Mouse (Mus musculus) urinary bladder, adult 2 months (tissue): ENCODE results near the gene Klhdc8a. TPM values are rescaled to one million over a fixed set of nuclear protein-coding genes. Genes with fewer than 3 reads are reported as not detected.
"Not testable (repeated sequence)": the region's sequence is repeated elsewhere in the genome, so short reads cannot be mapped to it uniquely, and the experiment has no call there.

ENCODE experiments used
- DNase-seq: peaks from one replicate; pipeline ENCODE4 v3.0.0; 2022; ENCODE audit warnings: low spot score
- polyA plus RNA-seq: library from polyadenylated mRNA; depleted of rRNA; stranded (reverse); fragments of >200 nt; gene quantifications from 2 replicates; pipeline ENCODE4 v1.2.3, GENCODE M21; 2012; rRNA removed

The Klhdc8a gene
- polyA plus RNA-seq, 1 experiment: 1.2 TPM

GRCm38 (mm10) chr1:132343656-132344055 is 45.2 kb downstream of the Klhdc8a start:
- no peak for DNase-seq

GRCm38 (mm10) chr1:132345514-132345913 is 47.1 kb downstream of the Klhdc8a start:
- DNase-seq: no peak

DNA sequence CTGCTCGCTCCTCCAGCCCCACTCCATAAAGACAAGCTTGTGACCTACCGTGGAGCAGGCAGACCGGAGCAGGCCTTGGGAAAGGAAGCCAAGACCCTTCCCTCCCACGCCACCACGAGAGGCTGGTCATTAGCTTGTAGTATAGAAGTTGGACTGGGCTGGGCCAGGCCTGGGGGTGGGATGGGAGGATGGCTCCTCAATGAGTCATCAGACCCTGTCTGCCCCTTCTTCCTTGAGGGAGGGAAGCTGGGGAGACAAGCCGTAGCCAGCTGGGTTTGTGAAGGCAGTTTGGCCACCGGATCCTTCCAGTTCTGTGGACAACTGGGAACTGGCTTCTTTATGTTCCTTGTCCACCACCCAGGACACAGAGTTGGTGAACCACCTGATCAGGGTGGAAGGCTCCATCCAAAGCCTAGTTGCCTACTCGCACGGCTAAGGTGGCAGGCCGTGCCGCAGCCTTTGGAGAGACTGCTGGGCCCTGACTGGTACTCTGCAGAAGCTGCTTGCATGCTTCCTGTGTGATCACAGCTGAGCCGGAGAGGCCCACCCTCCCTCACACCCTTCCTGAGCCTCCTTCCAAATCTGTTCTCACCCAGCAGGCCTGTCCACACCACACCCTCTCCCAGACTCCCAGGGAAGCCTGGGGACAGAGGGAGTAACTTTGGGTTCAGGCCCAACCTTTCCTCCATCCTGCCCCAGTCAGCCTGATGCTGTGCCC is 47.9 kb downstream of the Klhdc8a start:
- no peak for DNase-seq

GRCm38 (mm10) chr1:132346951-132347350 is 48.5 kb downstream of the Klhdc8a start:
- DNase-seq: no peak

DNA sequence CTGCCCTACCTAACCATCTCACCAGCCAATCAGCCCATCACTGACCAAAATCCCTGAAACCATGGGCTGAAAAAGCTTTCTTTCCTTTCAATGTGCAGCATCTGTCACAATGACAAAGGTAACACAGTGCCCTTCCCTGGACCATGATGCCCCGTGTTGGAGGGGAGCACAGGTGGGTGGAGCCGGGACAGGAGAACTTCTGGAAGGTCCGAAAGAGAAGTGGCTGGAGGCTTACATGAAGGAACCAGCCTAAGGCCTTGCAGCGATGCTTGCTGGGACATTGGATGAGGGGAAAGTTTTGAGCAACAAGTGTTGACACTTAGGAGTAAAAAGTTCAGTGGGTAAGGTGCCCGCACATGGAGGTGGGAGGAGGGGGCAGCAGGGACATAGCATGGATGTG is 50.0 kb downstream of the Klhdc8a start:
- no peak for DNase-seq

DNA sequence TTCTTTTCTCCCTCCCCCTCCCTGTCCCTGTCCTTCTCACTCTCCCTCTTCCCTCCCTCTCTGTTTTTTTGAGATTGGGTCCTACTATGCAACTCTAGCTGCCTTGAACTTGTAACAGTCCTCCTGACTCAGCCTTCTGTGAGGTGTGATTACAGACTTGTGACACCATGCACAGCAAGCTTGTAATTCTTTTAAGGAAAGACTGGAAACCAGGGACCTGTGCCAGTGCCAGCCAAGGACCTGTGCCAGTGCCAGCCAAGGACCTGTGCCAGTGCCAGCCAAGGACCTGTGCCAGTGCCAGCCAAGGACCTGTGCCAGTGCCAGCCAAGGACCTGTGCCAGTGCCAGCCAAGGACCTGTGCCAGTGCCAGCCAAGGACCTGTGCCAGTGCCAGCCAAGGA is 50.6 kb downstream of the Klhdc8a start:
- DNase-seq: not testable (repeated sequence)

DNA sequence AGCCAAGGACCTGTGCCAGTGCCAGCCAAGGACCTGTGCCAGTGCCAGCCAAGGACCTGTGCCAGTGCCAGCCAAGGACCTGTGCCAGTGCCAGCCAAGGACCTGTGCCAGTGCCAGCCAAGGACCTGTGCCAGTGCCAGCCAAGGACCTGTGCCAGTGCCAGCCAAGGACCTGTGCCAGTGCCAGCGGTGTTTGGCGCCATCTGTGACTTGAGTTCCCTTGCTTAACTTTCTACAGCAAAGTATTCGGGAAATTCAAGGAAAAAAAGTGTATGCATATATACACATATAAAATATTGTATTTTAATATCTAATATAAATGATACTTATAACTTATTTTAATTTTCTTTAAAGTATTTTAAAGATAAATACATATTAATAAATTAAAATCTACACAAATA is 51.2 kb downstream of the Klhdc8a start:
- not testable (repeated sequence) for DNase-seq

- DNase-seq: no peak
Measured at GRCm38 (mm10) chr1:132351058-132351457, 52.6 kb downstream of the Klhdc8a start.

GRCm38 (mm10) chr1:132353389-132353788 is 55.0 kb downstream of the Klhdc8a start:
- DNase-seq: no peak

- DNase-seq: no peak
Measured at GRCm38 (mm10) chr1:132354234-132354633, 55.8 kb downstream of the Klhdc8a start.

- no peak for DNase-seq
Measured at GRCm38 (mm10) chr1:132355162-132355601, 56.8 kb downstream of the Klhdc8a start.

GRCm38 (mm10) chr1:132355841-132356242 is 57.4 kb downstream of the Klhdc8a start:
- peak; percentile 63 for DNase-seq

DNA sequence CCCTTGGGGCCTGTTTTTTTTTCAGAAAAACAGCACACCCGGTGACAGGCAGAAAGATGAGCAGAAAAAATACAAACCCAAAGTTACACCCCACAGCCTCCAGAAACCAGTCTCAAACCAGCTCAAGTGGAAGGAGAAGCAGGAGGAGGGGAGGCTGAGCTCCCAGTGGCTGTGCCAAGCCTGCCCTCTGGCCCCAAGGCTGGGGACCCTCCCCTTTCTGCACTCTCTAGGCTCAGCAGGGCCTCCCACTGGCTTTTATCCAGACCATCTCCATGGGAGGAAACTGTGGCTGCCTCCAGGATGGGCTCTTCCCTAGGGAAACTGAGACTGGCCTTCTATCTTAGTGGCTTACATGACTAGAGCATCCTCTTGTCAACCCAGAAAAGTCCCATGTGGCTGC is 58.4 kb downstream of the Klhdc8a start:
- DNase-seq: no peak

Other genes starting within 250 kb of the Klhdc8a start
- gene Mfsd4a, start 230.6 kb upstream of the Klhdc8a start, polyA plus RNA-seq: 35.2 and 43.2 TPM in 2 replicates
- 20.5 and 26.8 TPM in 2 replicates for gene Cdk18, start 158.9 kb upstream of the Klhdc8a start, polyA plus RNA-seq
- gene Lemd1, start 107.2 kb upstream of the Klhdc8a start, polyA plus RNA-seq: 0.23 and 0.32 TPM in 2 replicates
- gene AC124108.1, start 107.2 kb upstream of the Klhdc8a start, polyA plus RNA-seq: 0.15 and 0.21 TPM in 2 replicates
- not detected in 2 replicates for gene Gm10188, start 68.9 kb upstream of the Klhdc8a start, polyA plus RNA-seq
- gene Nuak2, start 17.5 kb downstream of the Klhdc8a start, polyA plus RNA-seq: 3.4 TPM in 2 replicates
- 7.9 and 9.8 TPM in 2 replicates for gene Tmcc2, start 92.7 kb downstream of the Klhdc8a start, polyA plus RNA-seq
- gene Dstyk, start 118.9 kb downstream of the Klhdc8a start, polyA plus RNA-seq: 20.2 and 20.8 TPM in 2 replicates
- 29.5 and 31.6 TPM in 2 replicates for gene Rbbp5, start 178.7 kb downstream of the Klhdc8a start, polyA plus RNA-seq
- gene Tmem81, start 207.6 kb downstream of the Klhdc8a start, polyA plus RNA-seq: 6.3 and 6.5 TPM in 2 replicates
- gene Cntn2, start 244.6 kb downstream of the Klhdc8a start, polyA plus RNA-seq: 0.03 and 0.04 TPM in 2 replicates